Mouse (Mus musculus) hindbrain, embryonic 15.5 days (tissue): ENCODE results near the gene Odf3l2. TPM values are rescaled to one million over a fixed set of nuclear protein-coding genes. Genes with fewer than 3 reads are reported as not detected.

Experiments used
- ATAC-seq: fragments of 200-750 bp; cut with Nextera tagmentation; 2 replicates; pipeline ENCODE4 v1.8.0; 2017; ENCODE audit warnings: low read depth, moderate number of reproducible peaks, moderate TSS enrichment; ENCODE audit not compliant: low FRiP score
- H3K27ac ChIP-seq: fragments of 300-500 bp; sonication (generic); replicated peaks from 2 replicates; pipeline ENCODE4 v1.5.1; 2015; ENCODE audit warnings: mild to moderate bottlenecking, inconsistent platforms
- H3K27me3 ChIP-seq: fragments of 300-500 bp; sonication (generic); 2 replicates; pipeline ENCODE4 v1.6.1; 2015; ENCODE audit warnings: control low read depth, inconsistent platforms
- H3K36me3 ChIP-seq: fragments of 300-500 bp; sonication (generic); 2 replicates; pipeline ENCODE4 v1.6.1; 2015; ENCODE audit warnings: control low read depth, inconsistent platforms
- H3K4me1 ChIP-seq: fragments of 300-500 bp; sonication (generic); replicated peaks from 2 replicates; pipeline ENCODE4 v1.6.1; 2015; ENCODE audit warnings: control low read depth, inconsistent platforms
- H3K4me2 ChIP-seq: fragments of 300-500 bp; sonication (generic); 2 replicates; pipeline ENCODE4 v1.6.1; 2015; ENCODE audit warnings: moderate library complexity, mild to moderate bottlenecking, inconsistent platforms
- H3K4me3 ChIP-seq: fragments of 300-500 bp; sonication (generic); 2 replicates; pipeline ENCODE4 v1.5.1; 2015; ENCODE audit warnings: mild to moderate bottlenecking, inconsistent platforms
- H3K9ac ChIP-seq: fragments of 300-500 bp; sonication (generic); 2 replicates; pipeline ENCODE4 v1.6.1; 2015; ENCODE audit warnings: inconsistent platforms
- H3K9me3 ChIP-seq: fragments of 300-500 bp; sonication (generic); 2 replicates; pipeline ENCODE4 v1.6.1; 2016; ENCODE audit warnings: control low read depth, inconsistent platforms
- WGBS: fragments of 180-500 bp; shearing (Covaris S2); methylation state at CpG from one replicate; pipeline ENCODE4 v1.1.7; 2015; 5-methylcytosine and 5-hydroxymethylcytosine counted together
- polyA plus RNA-seq: library from polyadenylated mRNA; unstranded; fragments of >200 nt; fragmentation: Nextera tagmentation; extraction: Ambion mirVana; gene quantifications from 2 replicates; pipeline ENCODE4 v1.2.1, GENCODE M21; 2015

Odf3l2 gene
- 0.13 and 0.43 TPM in 2 replicates for polyA plus RNA-seq

DNA sequence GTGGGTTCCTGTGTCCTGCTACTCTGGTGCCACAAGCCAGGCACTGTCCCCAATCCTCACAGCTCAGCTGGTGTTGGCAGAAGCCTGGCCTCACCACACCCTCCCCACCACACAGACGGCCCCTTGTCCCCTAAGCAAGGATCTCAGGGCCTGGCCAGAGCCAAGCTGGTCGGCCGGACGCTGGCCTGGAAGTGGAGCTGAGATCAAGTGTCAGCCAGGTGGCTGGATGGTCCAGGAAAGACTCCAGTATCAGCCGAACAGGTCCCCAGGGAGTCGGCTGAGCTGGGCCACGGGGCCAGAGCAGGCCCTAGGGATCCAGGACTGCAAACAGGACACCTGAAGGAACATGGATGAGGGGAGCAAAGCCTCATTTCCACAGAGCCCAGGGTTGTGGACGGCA lies at the start of gene Odf3l2:
Gene Odf3l2 (minus strand): TSS at position 28 of the 400 bp plus-strand sequence.
- Histone ChIP-seq H3K4me2 (no peak within 1 kb of the TSS), H3K9ac (no peak within 1 kb of the TSS), H3K27me3 (0 out of 2 replicates have a peak, but pooled peaks cover 2% of the 10 kb centered on the region), H3K9me3 (no peaks in the 10 kb centered on the region), H3K36me3 (no peaks in the 10 kb centered on the region), H3K4me3 (no peak within 1 kb of the TSS), H3K4me1 (no peaks in the 10 kb centered on the region), H3K27ac (no peak within 1 kb of the TSS)
- no peak for ATAC-seq
- 72% methylated on average over 8 of the region's 8 CpGs for WGBS

DNA sequence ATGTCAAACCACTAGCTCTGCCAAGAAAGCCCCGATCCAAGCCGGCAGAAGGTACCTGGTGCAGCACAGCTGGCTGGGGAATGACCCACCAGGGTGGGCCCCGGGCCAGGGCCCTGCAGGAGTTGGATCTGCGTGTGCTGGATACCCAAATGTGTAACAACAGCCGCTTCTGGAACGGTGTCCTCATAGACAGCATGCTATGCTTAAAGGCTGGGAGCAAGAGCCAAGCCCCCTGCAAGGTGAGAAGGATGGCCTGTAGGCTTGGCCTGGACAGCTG lies 48.8 kb upstream of the Odf3l2 start:
- H3K4me1 ChIP-seq = no peaks in the 10 kb centered on the region
- no peak for ATAC-seq
- WGBS = 63% methylated on average over 6 of the region's 6 CpGs
- H3K27me3 ChIP-seq = no peaks in the 10 kb centered on the region
- H3K36me3 ChIP-seq = no peaks in the 10 kb centered on the region
- no peak overlapping the region for H3K9ac ChIP-seq
- H3K27ac ChIP-seq = no peak overlapping the region
- H3K4me2 ChIP-seq = no peak overlapping the region
- no peaks in the 10 kb centered on the region for H3K9me3 ChIP-seq
- no peak overlapping the region for H3K4me3 ChIP-seq

DNA sequence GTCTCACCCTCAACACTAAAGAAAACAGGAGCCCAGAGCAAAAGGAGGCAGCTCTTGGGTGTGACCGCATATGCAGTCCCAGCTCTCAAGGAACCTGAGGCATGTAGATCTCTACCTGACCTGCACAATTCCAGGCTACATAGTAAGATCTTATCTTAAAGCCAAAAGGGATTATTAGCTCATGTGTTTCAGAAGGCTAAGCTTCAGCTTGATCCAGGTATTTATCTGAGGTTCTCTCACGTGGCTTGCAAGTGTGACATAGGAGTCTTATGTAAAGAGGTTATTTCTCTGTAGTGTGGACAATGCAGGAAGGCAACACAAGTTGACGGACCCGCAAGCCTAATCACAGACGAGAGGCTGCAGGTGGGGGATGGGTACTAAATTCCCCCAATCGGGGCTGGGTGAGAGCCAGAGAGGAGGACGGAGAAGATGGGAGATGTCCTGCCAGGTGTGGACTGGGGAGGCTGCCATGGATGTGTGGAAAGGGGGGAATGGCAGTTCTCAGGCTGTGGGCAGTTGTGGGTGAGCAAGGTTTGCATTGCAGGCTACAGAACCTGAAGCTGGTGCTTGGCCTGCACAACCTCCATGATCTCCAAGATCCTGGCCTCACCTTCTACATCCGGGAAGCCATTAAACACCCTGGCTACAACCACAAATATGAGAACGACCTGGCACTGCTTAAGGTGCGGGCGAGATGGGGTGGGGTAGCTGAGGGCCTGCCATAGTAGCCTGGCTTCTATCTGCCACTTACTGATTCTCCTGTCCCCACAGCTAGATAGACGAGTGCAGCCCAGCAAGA lies 48.2 kb upstream of the Odf3l2 start:
- WGBS = 77% methylated on average over 12 of the region's 12 CpGs
- no peak overlapping the region for H3K9ac ChIP-seq
- H3K27ac ChIP-seq = no peak overlapping the region

DNA sequence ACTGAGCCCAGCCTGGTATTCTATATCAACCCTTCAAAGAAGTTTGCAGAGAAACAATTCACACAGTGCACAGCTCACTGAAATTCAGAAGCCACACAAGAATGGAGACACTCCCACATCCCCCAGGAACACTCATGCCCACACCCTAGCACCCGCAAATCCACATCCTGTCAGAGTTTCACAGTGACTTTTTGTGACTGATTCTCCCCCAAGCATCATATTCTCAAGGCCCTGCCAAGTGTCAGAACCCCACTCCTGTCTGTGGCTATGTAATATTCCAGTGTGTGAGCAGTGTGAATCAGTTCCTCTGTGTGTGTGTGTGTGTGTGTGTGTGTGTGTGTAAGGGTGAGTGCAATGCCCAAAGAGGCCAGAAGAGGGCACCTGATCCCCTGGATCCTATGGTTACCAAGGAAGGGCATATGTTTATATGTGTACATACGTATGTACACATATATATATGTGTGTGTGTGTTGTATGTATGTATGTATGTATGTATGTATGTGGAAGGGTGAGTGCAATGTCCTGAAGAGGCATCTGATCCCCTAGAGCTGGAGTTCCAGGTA lies 46.5 kb upstream of the Odf3l2 start:
- Histone ChIP-seq H3K27ac (no peak overlapping the region), H3K27me3 (no peaks in the 10 kb centered on the region), H3K9ac (no peak overlapping the region), H3K4me3 (no peak overlapping the region), H3K4me1 (no peaks in the 10 kb centered on the region), H3K9me3 (no peaks in the 10 kb centered on the region), H3K36me3 (peaks cover 21% of the 10 kb centered on the region), H3K4me2 (no peak overlapping the region)
- ATAC-seq = no peak
- 98% methylated on average over 2 of the region's 2 CpGs for WGBS

More for the DNA sequence above, 48.2 kb upstream of the Odf3l2 start:
- H3K27me3 ChIP-seq = no peaks in the 10 kb centered on the region
- H3K36me3 ChIP-seq = peaks cover 5% of the 10 kb centered on the region
- ATAC-seq = no peak
- H3K9me3 ChIP-seq = no peaks in the 10 kb centered on the region
- H3K4me2 ChIP-seq = no peak overlapping the region
- H3K4me3 ChIP-seq = no peak overlapping the region
- H3K4me1 ChIP-seq = no peaks in the 10 kb centered on the region

DNA sequence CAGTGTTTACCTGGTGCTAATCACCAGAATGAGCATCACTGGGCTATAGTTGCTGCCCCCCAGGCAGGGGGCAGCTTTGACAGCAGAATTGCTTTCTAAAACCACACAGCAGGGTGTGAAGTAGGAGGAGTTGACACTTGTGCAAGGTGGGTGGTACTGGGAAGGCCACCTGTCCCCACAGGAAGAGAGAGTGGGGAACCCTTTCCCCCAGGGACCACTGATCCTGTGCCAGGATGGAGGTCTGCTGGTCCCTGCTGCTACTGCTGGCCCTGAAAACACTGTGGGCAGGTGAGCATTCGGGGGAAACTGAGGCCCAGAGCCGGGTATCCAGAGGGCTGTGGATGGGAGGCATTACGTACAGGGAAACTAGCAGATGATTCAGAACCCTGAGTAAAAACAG lies 43.6 kb upstream of the Odf3l2 start:
- Histone ChIP-seq H3K9me3 (no peaks in the 10 kb centered on the region), H3K36me3 (peaks cover 46% of the 10 kb centered on the region), H3K9ac (no peak overlapping the region), H3K4me2 (no peak overlapping the region), H3K27me3 (no peaks in the 10 kb centered on the region), H3K4me1 (peaks cover 2% of the 10 kb centered on the region), H3K27ac (no peak overlapping the region), H3K4me3 (no peak overlapping the region)
- ATAC-seq = no peak
- 100% methylated on average over 3 of the region's 3 CpGs for WGBS

DNA sequence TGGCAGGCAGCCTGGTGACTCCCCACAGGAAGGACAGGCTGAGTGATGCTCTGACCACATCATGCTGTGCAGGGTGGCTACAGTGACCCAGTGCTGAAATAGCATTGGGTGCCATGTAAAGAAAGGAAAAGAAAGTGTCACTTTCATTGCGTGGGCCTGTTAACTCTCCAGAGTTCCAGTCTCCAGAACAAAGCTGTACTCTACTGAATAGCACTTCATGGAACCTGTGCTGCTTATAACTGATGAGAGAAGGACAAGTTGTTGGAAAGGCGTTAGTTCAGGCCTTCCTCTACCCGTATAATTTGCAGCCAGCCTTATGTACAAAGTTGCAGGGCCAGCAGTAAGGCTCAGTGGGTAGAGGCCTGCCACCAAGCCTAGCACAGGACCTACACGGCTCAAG lies 43.2 kb upstream of the Odf3l2 start, which contains the start of gene Gzmm:
Gene Gzmm (plus strand): TSS at position 301 of the 400 bp plus-strand sequence.
- H3K4me1 ChIP-seq = peaks cover 7% of the 10 kb centered on the region
- no peaks in the 10 kb centered on the region for H3K9me3 ChIP-seq
- peaks cover 46% of the 10 kb centered on the region for H3K36me3 ChIP-seq
- ATAC-seq = no peak
- no peak within 1 kb of the TSS for H3K9ac ChIP-seq
- no peak within 1 kb of the TSS for H3K4me2 ChIP-seq
- H3K27ac ChIP-seq = no peak within 1 kb of the TSS
- no peaks in the 10 kb centered on the region for H3K27me3 ChIP-seq
- 80% methylated on average over 4 of the region's 4 CpGs for WGBS
- H3K4me3 ChIP-seq = no peak within 1 kb of the TSS

DNA sequence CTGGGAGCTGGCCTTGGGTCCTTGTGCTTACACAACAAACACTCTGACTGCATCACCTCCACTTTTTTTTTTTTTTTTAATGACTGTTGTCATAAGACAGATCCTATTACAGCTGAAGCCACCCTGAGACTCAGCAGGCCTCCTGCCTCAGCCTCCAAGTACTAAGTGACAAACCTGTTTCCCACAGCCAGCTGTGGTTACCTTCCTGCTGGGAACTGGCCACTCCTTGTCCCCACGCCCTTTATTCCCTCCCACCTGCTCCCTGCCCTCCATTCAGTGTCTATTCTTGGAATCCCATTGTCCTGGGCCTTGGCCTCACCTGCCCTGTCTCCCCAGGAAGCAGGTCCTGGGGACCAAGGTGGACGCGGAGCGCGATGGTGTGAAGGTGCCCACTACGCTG lies 42.0 kb upstream of the Odf3l2 start:
- Histone ChIP-seq H3K9ac (no peak overlapping the region), H3K27ac (no peak overlapping the region), H3K4me1 (peaks cover 19% of the 10 kb centered on the region), H3K4me3 (no peak overlapping the region), H3K36me3 (peaks cover 46% of the 10 kb centered on the region), H3K4me2 (no peak overlapping the region), H3K27me3 (no peaks in the 10 kb centered on the region), H3K9me3 (no peaks in the 10 kb centered on the region)
- 98% methylated on average over 6 of the region's 6 CpGs for WGBS
- ATAC-seq = no peak

DNA sequence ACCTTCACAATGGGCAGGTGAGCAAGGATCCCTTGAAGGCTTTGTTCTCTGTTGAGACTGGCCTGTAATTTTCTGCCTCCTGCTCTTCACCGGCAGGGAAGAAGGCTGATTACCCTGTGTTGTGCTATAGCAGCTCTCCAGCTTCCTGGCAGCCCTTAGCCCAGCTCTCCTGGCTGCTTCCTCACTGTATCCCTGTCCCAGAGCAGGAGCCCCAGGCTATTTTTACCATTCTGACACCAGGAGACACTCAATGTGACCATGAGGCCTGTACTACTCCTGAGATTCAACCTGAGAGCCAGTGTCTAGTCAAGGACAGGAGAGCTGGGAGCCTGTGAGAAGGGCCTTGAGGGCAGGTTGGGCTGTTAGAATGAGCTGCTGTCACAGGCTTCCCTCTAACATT lies 41.2 kb upstream of the Odf3l2 start:
- no peak for ATAC-seq

DNA sequence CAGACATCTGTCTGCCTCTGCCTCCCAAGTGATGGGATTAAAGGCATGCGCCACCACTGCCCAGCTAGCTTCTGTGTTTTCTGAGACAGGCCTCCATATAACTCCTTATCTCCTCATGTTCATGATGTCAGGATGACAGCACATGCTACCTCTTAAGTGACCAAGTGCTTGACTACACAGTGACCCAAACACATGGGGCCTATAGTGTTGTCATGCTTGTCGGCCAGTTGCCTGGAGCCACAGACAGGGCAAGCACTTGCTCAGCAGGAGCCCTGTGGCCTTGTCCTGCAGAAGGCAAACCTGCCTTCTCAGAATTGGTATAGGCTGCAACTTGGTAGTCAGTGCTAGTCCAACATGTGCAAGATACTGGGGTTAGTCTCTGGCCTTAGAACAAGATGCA lies 40.7 kb upstream of the Odf3l2 start:
- no peak for ATAC-seq
- H3K27me3 ChIP-seq = no peaks in the 10 kb centered on the region
- H3K27ac ChIP-seq = no peak overlapping the region
- peaks cover 20% of the 10 kb centered on the region for H3K4me1 ChIP-seq
- no peak overlapping the region for H3K4me3 ChIP-seq
- H3K9me3 ChIP-seq = no peaks in the 10 kb centered on the region
- WGBS = 93% methylated on average over 2 of the region's 2 CpGs
- peaks cover 46% of the 10 kb centered on the region for H3K36me3 ChIP-seq
- H3K4me2 ChIP-seq = no peak overlapping the region
- no peak overlapping the region for H3K9ac ChIP-seq

More for the DNA sequence above, 41.2 kb upstream of the Odf3l2 start:
- peaks cover 46% of the 10 kb centered on the region for H3K36me3 ChIP-seq
- no peak overlapping the region for H3K4me2 ChIP-seq
- H3K4me1 ChIP-seq = peaks cover 19% of the 10 kb centered on the region
- no peak overlapping the region for H3K27ac ChIP-seq
- no peaks in the 10 kb centered on the region for H3K27me3 ChIP-seq
- H3K9me3 ChIP-seq = no peaks in the 10 kb centered on the region
- H3K4me3 ChIP-seq = no peak overlapping the region
- 95% methylated on average over 1 of the region's 1 CpGs for WGBS
- H3K9ac ChIP-seq = no peak overlapping the region

DNA sequence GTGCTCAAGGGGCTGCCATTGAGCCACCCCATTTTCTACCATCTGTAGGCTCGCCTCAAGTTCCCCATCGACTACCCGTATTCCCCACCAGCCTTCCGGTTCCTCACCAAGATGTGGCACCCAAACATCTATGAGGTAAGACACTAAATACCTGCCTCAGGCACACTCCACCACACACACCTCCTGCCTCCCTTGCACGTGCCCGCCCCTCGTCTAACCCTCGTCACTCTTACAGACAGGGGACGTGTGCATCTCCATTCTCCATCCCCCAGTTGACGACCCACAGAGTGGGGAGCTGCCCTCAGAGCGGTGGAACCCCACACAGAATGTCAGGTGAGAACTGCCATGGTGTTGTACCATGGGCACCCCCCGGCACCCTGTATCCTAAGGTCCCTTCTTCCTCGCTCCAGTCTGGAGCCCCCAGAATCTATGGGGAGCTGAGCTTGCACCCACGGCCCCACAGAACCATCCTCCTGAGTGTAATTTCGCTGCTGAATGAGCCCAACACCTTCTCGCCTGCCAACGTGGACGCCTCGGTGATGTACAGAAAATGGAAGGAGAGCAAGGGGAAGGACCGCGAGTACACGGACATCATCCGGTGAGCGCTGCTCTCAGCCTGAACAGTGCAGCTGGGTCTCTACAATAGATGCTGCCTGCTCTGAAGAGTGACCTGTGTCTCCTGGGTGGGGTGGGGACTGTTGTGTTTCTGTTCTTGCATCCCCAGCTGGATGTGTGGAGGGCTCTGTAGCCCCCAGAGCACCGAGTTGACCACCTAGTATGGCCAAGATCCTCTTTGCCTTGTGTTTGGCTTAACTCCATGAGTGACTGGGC lies 39.4 kb upstream of the Odf3l2 start:
- no peak overlapping the region for H3K9ac ChIP-seq
- H3K27me3 ChIP-seq = no peaks in the 10 kb centered on the region
- H3K4me1 ChIP-seq = peaks cover 24% of the 10 kb centered on the region
- no peak overlapping the region for H3K27ac ChIP-seq
- WGBS = 95% methylated on average over 25 of the region's 25 CpGs
- no peaks in the 10 kb centered on the region for H3K9me3 ChIP-seq
- H3K36me3 ChIP-seq = peaks cover 46% of the 10 kb centered on the region
- no peak overlapping the region for H3K4me2 ChIP-seq
- no peak for ATAC-seq
- H3K4me3 ChIP-seq = no peak overlapping the region

DNA sequence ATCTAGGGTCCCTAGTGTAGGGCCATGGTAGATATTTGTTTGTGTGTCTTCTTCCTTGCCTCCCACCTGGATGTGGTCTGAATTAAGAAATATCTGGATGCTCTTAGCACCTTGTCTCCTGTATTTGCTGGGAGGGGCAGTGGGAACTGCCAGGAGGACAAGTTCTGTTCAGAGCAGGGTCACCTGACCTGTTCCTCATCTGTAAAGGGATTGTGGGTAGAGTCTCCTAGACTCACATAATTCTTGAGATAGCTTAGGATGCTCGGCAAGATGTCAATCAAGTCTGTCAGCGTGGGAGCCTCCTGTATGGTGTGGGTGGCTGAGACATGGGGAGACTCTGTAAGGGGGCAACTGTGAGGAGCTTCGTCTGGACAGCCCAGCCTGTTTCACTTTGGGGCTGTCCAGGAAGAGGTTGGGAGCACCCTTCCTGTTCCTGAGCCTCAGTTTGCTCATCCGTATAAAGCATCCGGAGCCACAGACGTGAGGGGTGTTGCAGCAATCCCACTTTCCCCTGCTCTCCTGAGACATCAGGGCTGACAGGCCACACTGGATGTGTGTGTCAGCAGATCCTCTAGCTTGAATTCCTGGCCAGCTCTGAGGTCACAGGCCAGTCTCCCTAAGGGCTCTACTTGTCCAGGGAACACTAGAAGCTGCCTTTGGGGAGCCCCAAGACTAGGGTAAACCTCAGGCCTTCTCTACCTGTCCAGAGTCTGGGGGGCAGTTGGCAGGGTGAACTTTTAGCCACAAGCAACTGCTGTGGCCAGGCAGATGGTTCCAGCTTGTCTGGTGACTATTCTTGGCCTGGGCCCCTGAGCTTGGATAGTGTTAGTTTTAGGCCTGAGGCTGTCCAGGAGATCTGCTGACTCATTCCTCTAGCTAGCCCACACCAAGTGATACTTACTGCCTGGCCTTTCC lies 38.4 kb upstream of the Odf3l2 start:
- Histone ChIP-seq H3K36me3 (peaks cover 43% of the 10 kb centered on the region), H3K27ac (no peak overlapping the region), H3K27me3 (no peaks in the 10 kb centered on the region), H3K4me2 (peak overlapping the region; percentile 85), H3K4me1 (peaks cover 24% of the 10 kb centered on the region), H3K9ac (0 out of 2 replicates have a peak overlapping the region, but pooled peaks have one; percentile 60), H3K9me3 (no peaks in the 10 kb centered on the region), H3K4me3 (peak overlapping the region; percentile 64)
- ATAC-seq = no peak
- 89% methylated on average over 6 of the region's 6 CpGs for WGBS
